Mouse (Mus musculus) liver, postnatal 0 days (tissue): ENCODE results near the gene Heatr4. TPM values are rescaled to one million over a fixed set of nuclear protein-coding genes. Genes with fewer than 3 reads are reported as not detected.
"Not testable (repeated sequence)": the region's sequence is repeated elsewhere in the genome, so short reads cannot be mapped to it uniquely, and the experiment has no call there.

Experiments used
- ATAC-seq: fragments of 200-750 bp; cut with Nextera tagmentation; 2 replicates; pipeline ENCODE4 v1.8.0; 2017; ENCODE audit warnings: mild to moderate bottlenecking, moderate library complexity
- DNase-seq: peaks from one replicate; pipeline ENCODE4 v3.0.0-alpha.2; 2016
- H3K27ac ChIP-seq: fragments of 300-500 bp; sonication (generic); 2 replicates; pipeline ENCODE4 v1.5.1; 2014; ENCODE audit warnings: antibody characterized with exemption, moderate library complexity, mild to moderate bottlenecking, low read depth
- H3K27me3 ChIP-seq: fragments of 300-500 bp; sonication (generic); 2 replicates; pipeline ENCODE4 v1.6.1; 2014; ENCODE audit warnings: low read length, control low read depth, mixed read lengths; ENCODE audit not compliant: insufficient read depth
- H3K36me3 ChIP-seq: fragments of 300-500 bp; sonication (generic); replicated peaks from 2 replicates; pipeline ENCODE4 v1.6.1; 2014; ENCODE audit warnings: mild to moderate bottlenecking, control low read depth, low read length, moderate library complexity, mixed read lengths; ENCODE audit not compliant: insufficient read depth
- H3K4me1 ChIP-seq: fragments of 300-500 bp; sonication (generic); 2 replicates; pipeline ENCODE4 v1.6.1; 2014; ENCODE audit warnings: antibody characterized with exemption, mild to moderate bottlenecking, control low read depth; ENCODE audit not compliant: insufficient read depth
- H3K4me2 ChIP-seq: fragments of 300-500 bp; sonication (generic); 2 replicates; pipeline ENCODE4 v1.6.1; 2014; ENCODE audit warnings: low read depth, mild to moderate bottlenecking, low read length, moderate library complexity, mixed read lengths
- H3K4me3 ChIP-seq: fragments of 300-500 bp; sonication (generic); 2 replicates; pipeline ENCODE4 v1.5.1; 2014; ENCODE audit warnings: low read depth, low read length
- H3K9ac ChIP-seq: fragments of 300-500 bp; sonication (generic); replicated peaks from 2 replicates; pipeline ENCODE4 v1.6.1; 2014; ENCODE audit warnings: mild to moderate bottlenecking, moderate library complexity
- H3K9me3 ChIP-seq: fragments of 300-500 bp; sonication (generic); 2 replicates; pipeline ENCODE4 v1.6.1; 2016; ENCODE audit warnings: mild to moderate bottlenecking, control low read depth, low read length, mixed read lengths
- CTCF ChIP-seq: sonication (generic); IDR thresholded peaks from 2 replicates; pipeline ENCODE4 v1.5.1; 2016; ENCODE audit warnings: antibody characterized with exemption, low read depth
- EP300 ChIP-seq: IDR thresholded peaks from 2 replicates; pipeline ENCODE4 v1.6.1; 2016; ENCODE audit warnings: antibody characterized with exemption, low read depth, mild to moderate bottlenecking
- WGBS: fragments of 180-500 bp; shearing (Covaris S2); extraction: QIAGEN DNeasy Blood & Tissue Kit; methylation state at CpG from one replicate; pipeline ENCODE4 v1.1.7; 2014; ENCODE audit not compliant: insufficient replicate concordance; 5-methylcytosine and 5-hydroxymethylcytosine counted together
- polyA plus RNA-seq: library from polyadenylated mRNA; unstranded; fragments of >200 nt; fragmentation: Nextera tagmentation; extraction: Ambion mirVana; gene quantifications from 2 replicates; pipeline ENCODE4 v1.2.1, GENCODE M21; 2015

Heatr4 gene
- polyA plus RNA-seq, 1 experiment from 2014 or later = not detected

GRCm38 (mm10) chr12:84000418-84000817, 15.8 kb upstream of the Heatr4 start:
- 65% methylated on average over 3 of the region's 3 CpGs for WGBS
- DNase-seq = no peak
- H3K4me2 ChIP-seq = no peak overlapping the region
- no peaks in the 10 kb centered on the region for H3K27me3 ChIP-seq
- H3K27ac ChIP-seq = no peak overlapping the region
- 0 out of 2 replicates have a peak, but pooled peaks cover 3% of the 10 kb centered on the region for H3K4me1 ChIP-seq
- H3K9me3 ChIP-seq = no peaks in the 10 kb centered on the region; the same call in 1 of the 2 replicates
- ATAC-seq = no peak
- H3K36me3 ChIP-seq = no peaks in the 10 kb centered on the region
- no peak overlapping the region for H3K9ac ChIP-seq
- H3K4me3 ChIP-seq = no peak overlapping the region
- TF ChIP-seq CTCF (no peak), EP300 (no peak)

- H3K9ac ChIP-seq, H3K4me1 ChIP-seq, H3K9me3 ChIP-seq, H3K36me3 ChIP-seq, H3K27ac ChIP-seq, H3K4me2 ChIP-seq, H3K27me3 ChIP-seq, H3K4me3 ChIP-seq: not testable (repeated sequence)
- TF ChIP-seq EP300 = peak; percentile 73
- 50% methylated on average over 8 of the region's 8 CpGs for WGBS
- peak; percentile 79 for DNase-seq
- peak; percentile 95 for ATAC-seq
Measured at GRCm38 (mm10) chr12:83999237-83999636, 14.6 kb upstream of the Heatr4 start.

GRCm38 (mm10) chr12:83998341-83999107, 13.9 kb upstream of the Heatr4 start:
- Histone ChIP-seq H3K27ac (no peak overlapping the region), H3K36me3 (no peaks in the 10 kb centered on the region), H3K4me1 (0 out of 2 replicates have a peak, but pooled peaks cover 3% of the 10 kb centered on the region), H3K9ac (no peak overlapping the region), H3K9me3 (no peaks in the 10 kb centered on the region; the same call in 1 of the 2 replicates), H3K4me3 (no peak overlapping the region), H3K27me3 (no peaks in the 10 kb centered on the region), H3K4me2 (no peak overlapping the region)
- no peak for TF ChIP-seq EP300
- TF ChIP-seq CTCF = no peak
- DNase-seq (no peak), ATAC-seq (peak; percentile 14; the same call in 1 of the 2 replicates)
- WGBS = 51% methylated on average over 11 of the region's 11 CpGs

GRCm38 (mm10) chr12:83997221-83997620, 12.6 kb upstream of the Heatr4 start:
- DNase-seq (no peak), ATAC-seq (no peak)
- no peak for TF ChIP-seq CTCF
- no peak for TF ChIP-seq EP300
- Histone ChIP-seq H3K4me1 (0 out of 2 replicates have a peak, but pooled peaks cover 3% of the 10 kb centered on the region), H3K27ac (no peak overlapping the region), H3K4me2 (no peak overlapping the region), H3K4me3 (no peak overlapping the region), H3K9me3 (no peaks in the 10 kb centered on the region), H3K36me3 (0 out of 2 replicates have a peak, but pooled peaks cover 4% of the 10 kb centered on the region), H3K27me3 (no peaks in the 10 kb centered on the region), H3K9ac (no peak overlapping the region)
- 39% methylated on average over 2 of the region's 2 CpGs for WGBS

- H3K9me3 ChIP-seq = no peaks in the 10 kb centered on the region; the same call in 1 of the 2 replicates
- H3K9ac ChIP-seq = no peak overlapping the region
- no peaks in the 10 kb centered on the region for H3K27me3 ChIP-seq
- H3K27ac ChIP-seq = no peak overlapping the region
- no peak for DNase-seq
- peak; percentile 20; the same call in 1 of the 2 replicates for TF ChIP-seq CTCF
- TF ChIP-seq EP300 = no peak
- 0 out of 2 replicates have a peak, but pooled peaks cover 4% of the 10 kb centered on the region for H3K36me3 ChIP-seq
- H3K4me1 ChIP-seq = peaks cover 11% of the 10 kb centered on the region
- H3K4me2 ChIP-seq = no peak overlapping the region
- WGBS = 85% methylated on average over 4 of the region's 4 CpGs
- ATAC-seq = no peak
- no peak overlapping the region for H3K4me3 ChIP-seq
Measured at GRCm38 (mm10) chr12:83989378-83989777, 4.7 kb upstream of the Heatr4 start.

DNA sequence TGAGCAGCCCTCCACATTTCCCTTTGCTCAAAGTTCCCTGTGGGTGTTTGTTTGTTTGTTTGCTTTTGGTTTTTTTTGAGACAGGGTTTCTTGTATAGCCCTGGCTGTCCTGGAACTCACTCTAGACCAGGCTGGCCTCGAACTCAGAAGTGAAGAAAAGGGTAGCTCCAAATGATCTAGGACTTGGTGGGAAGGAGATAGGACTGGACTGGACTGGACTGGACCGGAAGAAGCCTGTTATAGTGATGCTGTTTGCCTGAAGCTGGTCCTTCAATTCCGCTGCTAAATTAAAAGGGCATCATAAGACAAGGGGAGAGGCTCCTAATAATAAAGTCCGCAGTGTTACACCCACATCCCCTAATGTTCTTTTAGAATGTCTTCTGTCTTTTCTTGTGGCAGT, 3.8 kb upstream of the Heatr4 start:
- peak overlapping the region; percentile 93; the same call in 1 of the 2 replicates for H3K27ac ChIP-seq
- peak overlapping the region; percentile 57 for H3K4me3 ChIP-seq
- DNase-seq = no peak
- peaks cover 11% of the 10 kb centered on the region for H3K4me1 ChIP-seq
- no peaks in the 10 kb centered on the region; the same call in 1 of the 2 replicates for H3K9me3 ChIP-seq
- 59% methylated on average over 4 of the region's 4 CpGs for WGBS
- TF ChIP-seq EP300 (no peak), CTCF (no peak)
- peak overlapping the region; percentile 78 for H3K9ac ChIP-seq
- no peaks in the 10 kb centered on the region for H3K27me3 ChIP-seq
- peak overlapping the region; percentile 72 for H3K4me2 ChIP-seq
- no peak for ATAC-seq
- 0 out of 2 replicates have a peak, but pooled peaks cover 4% of the 10 kb centered on the region for H3K36me3 ChIP-seq
